Mouse (Mus musculus): ENCODE measurements around the gene Snx9.

DNA sequence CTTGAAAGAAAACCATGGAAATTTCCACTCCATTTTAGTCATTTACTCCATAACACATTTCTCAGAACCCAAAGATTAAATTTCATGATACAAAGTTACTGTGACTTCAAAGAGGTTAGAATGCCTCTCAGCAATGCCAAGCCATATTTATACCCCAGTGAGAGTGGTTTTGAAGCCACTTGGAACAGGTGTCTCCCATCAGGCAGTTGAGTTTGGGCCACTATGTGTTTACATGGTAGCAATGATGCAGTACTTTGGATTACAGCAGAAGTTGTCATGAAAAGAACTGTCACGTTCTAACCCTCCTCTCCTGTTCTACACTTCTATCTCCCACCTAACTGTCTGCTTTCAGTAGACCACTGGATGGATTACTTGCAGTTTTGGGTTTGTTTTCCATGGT lies 101.9 kb downstream of the Snx9 start:
- TF ChIP-seq POLR2A (IDR thresholded peaks at IDR 0.05; ENCODE audit: borderline replicate concordance, extremely low read depth, insufficient read depth, insufficient read length, poor library complexity, severe bottlenecking) = no peak
- TF ChIP-seq CTCF (IDR thresholded peaks at IDR 0.05; ENCODE audit: borderline replicate concordance, extremely low read depth, insufficient read depth, insufficient read length) = no peak

Measured in brain, embryonic 14.5 days (tissue).